Mouse (Mus musculus) olfactory bulb, adult 2 months (tissue): ENCODE results near the gene Tent4b. TPM values are rescaled to one million over a fixed set of nuclear protein-coding genes. Genes with fewer than 3 reads are reported as not detected.

Experiments used
- H3K27ac ChIP-seq: fragments of 200-500 bp; 2 replicates; pipeline ENCODE4 v1.5.1; 2012; ENCODE audit warnings: low read depth, low read length; ENCODE audit not compliant: insufficient read depth
- H3K4me1 ChIP-seq: fragments of 200-500 bp; 2 replicates; pipeline ENCODE4 v1.6.1; 2012; ENCODE audit warnings: low read length; ENCODE audit not compliant: control insufficient read depth, insufficient read depth
- H3K4me3 ChIP-seq: fragments of 200-500 bp; 2 replicates; pipeline ENCODE4 v1.5.1; 2012; ENCODE audit warnings: mild to moderate bottlenecking, low read depth, low read length, moderate library complexity; ENCODE audit not compliant: insufficient read depth
- CTCF ChIP-seq: fragments of 200-500 bp; IDR thresholded peaks from 2 replicates; pipeline ENCODE4 v1.5.1; 2012; ENCODE audit warnings: low read depth, mild to moderate bottlenecking, low read length, moderate library complexity; ENCODE audit not compliant: insufficient read depth
- POLR2A ChIP-seq: fragments of 200-500 bp; IDR thresholded peaks from 2 replicates; pipeline ENCODE4 v1.6.1; 2012; ENCODE audit warnings: mild to moderate bottlenecking, low read depth, low read length, moderate library complexity; ENCODE audit not compliant: insufficient read depth
- WGBS: fragments of 180-500 bp; shearing (Covaris S2); methylation state at CpG from one replicate; pipeline ENCODE4 v1.1.7; 2018; 5-methylcytosine and 5-hydroxymethylcytosine counted together
- polyA plus RNA-seq: library from polyadenylated mRNA; stranded (reverse); fragments of >200 nt; gene quantifications from 2 replicates; pipeline ENCODE4 v1.2.4, GENCODE M21; 2012; ENCODE audit warnings: low replicate concordance; ENCODE audit not compliant: missing spikeins, insufficient read depth, insufficient read length

Gene Tent4b
- polyA plus RNA-seq, 1 experiment = not detected

DNA sequence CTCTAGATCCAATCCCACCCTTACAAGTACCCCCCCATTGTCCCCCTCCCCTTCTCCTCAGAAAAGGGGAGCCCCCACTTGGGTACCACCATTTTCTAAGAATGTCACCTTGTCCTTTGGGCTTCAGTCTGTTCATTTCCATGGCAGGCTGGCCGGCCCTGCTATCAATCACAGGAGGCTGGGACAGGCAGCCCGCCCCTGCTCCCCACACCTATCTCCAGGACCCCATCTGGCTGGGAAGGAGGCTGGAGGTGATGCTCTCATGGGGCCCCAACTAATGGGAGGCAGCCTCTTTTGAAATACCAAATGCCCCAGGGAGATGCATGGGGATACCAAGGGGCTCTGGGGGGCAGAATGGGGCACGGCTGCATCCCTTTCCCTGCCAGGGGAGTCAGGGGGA, 93.9 kb downstream of the Tent4b start:
- Histone ChIP-seq H3K4me3 (no peak overlapping the region), H3K27ac (no peak overlapping the region), H3K4me1 (peaks cover 2% of the 10 kb centered on the region)
- WGBS = 96% methylated on average over 3 of the region's 3 CpGs
- TF ChIP-seq POLR2A (no peak), CTCF (no peak)

DNA sequence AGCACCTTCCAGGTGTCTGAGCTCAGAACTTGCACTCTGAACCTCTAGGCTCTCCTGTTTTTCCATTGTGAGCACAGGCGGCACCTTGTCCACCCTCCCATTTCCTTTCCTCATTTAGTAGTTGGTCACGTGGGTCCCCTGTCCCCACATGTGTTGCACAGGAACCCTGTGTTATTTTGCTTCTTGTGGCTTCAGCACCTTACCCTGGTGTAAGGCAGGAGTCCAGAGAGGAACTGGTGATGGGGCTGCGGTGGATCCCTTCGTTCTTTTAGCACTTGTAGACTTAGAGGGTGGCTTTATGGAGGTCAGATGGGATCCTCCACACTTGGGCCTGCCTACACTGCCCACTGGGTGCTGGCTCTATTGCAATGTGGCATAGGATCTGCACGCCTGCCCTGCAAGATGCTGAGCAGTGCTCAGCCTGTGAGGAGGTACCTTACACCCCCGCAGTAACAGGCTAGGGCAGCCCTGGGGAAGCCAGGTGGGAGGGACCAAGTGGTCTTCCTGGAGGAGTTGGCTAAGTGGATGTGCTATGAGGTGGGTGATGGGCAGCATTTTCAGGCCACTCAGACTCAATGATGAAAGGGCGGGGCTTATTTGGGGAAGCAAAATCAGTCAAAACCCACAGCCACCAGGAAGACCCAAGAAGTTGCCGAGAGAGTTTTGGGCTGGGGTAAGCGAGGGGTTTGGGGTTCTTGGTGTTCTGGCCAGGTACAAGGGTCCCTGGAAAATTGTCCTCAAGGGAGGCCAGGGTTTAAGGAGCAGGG, 94.8 kb downstream of the Tent4b start:
- Histone ChIP-seq H3K27ac (no peak overlapping the region), H3K4me1 (peaks cover 10% of the 10 kb centered on the region), H3K4me3 (no peak overlapping the region)
- TF ChIP-seq CTCF = no peak
- TF ChIP-seq POLR2A = no peak
- WGBS = 90% methylated on average over 9 of the region's 9 CpGs

DNA sequence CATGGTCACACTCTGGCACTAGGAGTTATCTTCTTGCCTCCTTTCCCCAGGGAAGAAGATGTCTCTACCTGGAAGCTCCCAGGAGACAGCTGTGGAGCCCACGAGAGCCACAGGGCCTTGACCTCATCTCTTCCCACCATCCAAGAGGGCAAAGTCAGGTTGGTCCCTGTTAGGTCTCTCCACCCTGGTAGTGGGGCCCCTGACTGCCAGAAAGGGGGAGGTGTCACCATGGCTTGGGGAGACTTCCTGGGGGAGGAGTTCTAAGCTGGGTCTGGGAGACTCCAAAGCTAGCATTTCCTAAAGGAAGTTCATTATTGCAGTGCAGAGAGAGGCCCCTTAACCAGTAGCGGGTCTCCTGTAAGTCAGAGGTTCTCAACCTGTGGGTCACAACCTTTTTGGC, 96.0 kb downstream of the Tent4b start:
- WGBS = 96% methylated on average over 2 of the region's 2 CpGs

DNA sequence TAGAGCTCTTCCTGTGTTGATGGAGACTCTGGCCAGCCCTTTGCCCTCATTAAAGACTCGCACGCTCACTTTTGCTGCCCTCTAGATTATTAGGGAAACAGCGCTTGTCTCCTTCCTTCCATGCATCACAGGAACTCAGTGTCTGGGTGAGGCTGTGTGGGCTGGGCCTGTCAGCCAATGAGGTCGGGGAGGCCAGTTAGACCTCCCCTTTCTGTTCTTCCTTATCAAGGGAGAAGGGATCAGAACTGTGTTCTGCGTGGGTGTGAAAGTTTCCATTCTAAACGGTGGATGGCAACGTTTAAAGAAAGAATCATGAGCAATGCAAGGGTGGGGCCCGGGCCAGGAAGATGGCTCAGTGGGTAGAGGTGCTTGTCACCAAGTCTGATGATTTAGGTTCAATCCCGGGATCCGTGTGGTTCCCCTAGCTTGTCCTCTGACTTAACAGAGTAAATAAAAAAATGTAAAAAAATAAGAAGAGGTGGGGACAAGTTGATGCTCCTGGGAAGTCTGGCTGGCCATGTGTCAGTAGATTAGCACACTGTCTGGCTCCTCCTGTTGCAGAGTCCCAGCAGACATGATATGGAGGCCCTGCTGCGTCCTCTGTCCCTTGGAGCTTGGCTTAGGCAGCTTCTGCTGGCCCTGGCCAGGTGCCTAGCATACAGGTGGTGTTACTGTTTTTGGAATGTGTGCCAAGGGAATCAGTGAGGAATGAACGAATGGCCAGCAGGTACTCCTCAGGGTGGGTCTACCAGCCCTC, 99.1 kb downstream of the Tent4b start:
- H3K4me1 ChIP-seq = peaks cover 12% of the 10 kb centered on the region
- H3K4me3 ChIP-seq = no peak overlapping the region
- no peak overlapping the region for H3K27ac ChIP-seq
- no peak for TF ChIP-seq CTCF
- no peak for TF ChIP-seq POLR2A
- WGBS = 42% methylated on average over 12 of the region's 12 CpGs

More for the DNA sequence above, 96.0 kb downstream of the Tent4b start:
- H3K4me1 ChIP-seq = peaks cover 12% of the 10 kb centered on the region
- H3K4me3 ChIP-seq = no peak overlapping the region
- TF ChIP-seq POLR2A (no peak), CTCF (no peak)
- no peak overlapping the region for H3K27ac ChIP-seq

DNA sequence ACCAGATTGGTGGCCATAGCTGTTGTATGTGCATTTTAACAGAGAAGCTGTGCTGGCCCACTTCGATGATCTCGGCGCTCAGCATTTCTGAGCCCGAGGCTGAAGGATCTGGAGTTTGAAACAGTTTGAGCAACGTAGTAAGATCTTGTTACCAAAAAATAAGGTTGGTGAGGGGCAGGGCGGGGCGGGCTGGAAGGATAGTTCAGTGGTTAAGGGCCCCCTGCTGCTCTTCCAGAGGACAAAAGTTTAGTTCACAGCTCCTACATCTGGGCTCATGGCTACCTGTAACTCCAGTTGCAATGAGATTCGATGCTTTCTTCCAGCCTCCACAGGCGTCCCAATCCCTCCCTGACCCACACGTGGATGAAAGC, 99.7 kb downstream of the Tent4b start:
- no peak for TF ChIP-seq POLR2A
- no peak for TF ChIP-seq CTCF
- WGBS = 86% methylated on average over 10 of the region's 10 CpGs
- no peak overlapping the region for H3K4me3 ChIP-seq

DNA sequence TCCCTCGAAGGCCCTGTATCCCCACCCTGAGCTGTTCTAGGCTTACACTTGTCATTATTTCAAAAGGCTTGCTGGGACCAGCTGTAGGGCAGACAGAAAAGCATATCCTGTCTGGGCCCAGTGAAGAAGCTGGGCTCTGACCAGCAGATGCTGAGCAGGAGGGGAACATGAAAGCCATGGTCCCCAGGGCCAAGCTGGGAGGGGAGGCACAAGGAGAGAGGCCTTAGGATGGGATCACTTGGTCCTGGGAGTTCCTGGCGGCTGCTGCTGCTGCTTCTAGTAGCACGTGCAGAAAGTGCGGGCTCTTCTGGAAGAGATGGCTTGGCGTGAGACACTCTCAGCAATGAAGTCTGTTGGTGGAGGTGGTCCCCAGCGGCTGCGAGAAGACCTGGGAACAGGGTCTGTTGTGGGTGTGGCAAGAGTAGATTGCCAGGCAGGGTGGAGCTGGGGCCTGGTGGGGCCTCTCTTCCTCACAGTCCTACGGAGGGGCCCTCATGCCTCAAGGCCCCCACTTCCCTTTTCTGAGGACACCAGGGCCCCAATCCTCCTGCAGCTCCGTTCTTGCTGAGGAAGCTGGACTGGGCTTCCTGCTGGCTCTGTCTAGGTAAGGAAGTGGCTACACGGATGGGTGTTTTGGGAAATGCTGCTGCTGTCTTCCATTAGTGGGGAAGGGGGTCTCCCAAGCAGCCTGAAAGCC, 101.0 kb downstream of the Tent4b start:
- no peak for TF ChIP-seq CTCF
- no peak for TF ChIP-seq POLR2A
- Histone ChIP-seq H3K4me3 (no peak overlapping the region), H3K4me1 (peaks cover 12% of the 10 kb centered on the region), H3K27ac (no peak overlapping the region)
- WGBS = 87% methylated on average over 10 of the region's 10 CpGs

More for the DNA sequence above, 99.7 kb downstream of the Tent4b start:
- H3K4me1 ChIP-seq = peaks cover 12% of the 10 kb centered on the region
- H3K27ac ChIP-seq = no peak overlapping the region

DNA sequence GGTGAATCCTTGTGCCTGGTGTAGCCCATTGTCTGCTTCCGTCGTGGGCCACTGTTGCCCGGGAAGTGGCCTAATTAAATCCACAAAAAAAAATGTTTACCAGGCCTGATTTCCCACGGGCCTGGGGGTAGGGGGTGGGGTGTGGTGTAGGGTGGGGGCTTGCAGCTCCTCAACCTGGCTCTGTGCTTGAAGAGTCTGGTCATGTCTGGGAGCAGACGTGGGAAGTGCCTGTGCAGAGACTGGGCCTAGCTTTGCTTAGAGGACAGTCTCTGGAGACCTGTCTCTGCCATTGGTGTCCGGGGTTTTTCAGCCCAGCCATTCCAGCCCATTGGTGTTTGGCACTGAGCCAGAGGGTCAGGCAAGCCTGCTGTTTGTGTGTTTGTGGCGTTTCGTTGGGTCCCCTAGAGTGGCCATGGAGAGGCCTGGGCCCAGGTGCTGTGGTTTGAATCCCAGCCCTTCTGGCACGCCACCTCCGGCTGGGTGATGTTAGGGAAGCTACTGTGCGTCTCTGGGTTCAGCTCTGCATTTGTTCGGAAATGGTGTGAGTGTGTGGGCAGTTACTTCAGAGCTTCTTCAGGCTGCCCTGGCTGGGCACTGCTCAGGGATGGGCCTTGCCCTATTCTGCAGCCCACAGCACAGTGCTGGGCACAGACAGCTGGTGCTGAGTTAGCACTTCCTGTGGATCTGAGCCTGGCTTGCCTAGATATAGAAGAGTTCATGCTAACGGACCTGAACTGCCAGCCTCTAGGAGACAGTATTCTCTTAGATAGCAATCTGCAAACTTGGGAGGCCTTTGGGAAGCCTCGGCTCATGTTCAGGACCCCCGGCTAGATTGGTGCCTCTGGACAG, 102.8 kb downstream of the Tent4b start:
- 68% methylated on average over 15 of the region's 15 CpGs for WGBS
- H3K4me1 ChIP-seq = peaks cover 12% of the 10 kb centered on the region
- no peak overlapping the region for H3K27ac ChIP-seq
- no peak overlapping the region for H3K4me3 ChIP-seq
- TF ChIP-seq CTCF (no peak), POLR2A (no peak)

DNA sequence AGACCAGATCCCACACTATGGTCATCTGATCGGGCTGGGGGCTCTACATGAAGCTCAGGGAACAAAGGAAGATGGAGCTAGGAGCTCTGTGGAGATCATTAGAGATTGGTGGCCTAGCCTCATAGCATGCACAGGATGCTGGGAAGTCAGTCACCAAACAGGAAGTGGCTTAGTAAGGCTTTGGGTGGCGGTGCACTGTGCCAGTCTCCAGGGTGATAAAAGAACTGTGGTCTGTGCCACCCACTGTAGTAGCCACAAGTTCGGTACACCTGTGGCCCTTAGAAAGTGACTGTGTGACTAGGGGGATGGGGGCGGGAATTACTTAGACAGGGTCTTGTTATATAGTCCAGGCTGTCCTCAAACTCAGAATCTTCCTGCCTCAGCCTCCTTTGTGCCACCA, 106.8 kb downstream of the Tent4b start:
- Histone ChIP-seq H3K4me3 (no peak overlapping the region), H3K27ac (no peak overlapping the region), H3K4me1 (no peaks in the 10 kb centered on the region)
- TF ChIP-seq CTCF (no peak), POLR2A (no peak)
- WGBS = 93% methylated on average over 4 of the region's 4 CpGs
